Mouse (Mus musculus) liver, adult 2 months (tissue): Measurements from ENCODE around the gene Soga1. TPM values are rescaled to one million over a fixed set of nuclear protein-coding genes. Genes with fewer than 3 reads are reported as not detected.

Source experiments
- DNase-seq: peaks from one replicate; pipeline ENCODE4 v3.0.0-alpha.2; 2011; ENCODE audit warnings: low read depth, low spot score; ENCODE audit errors: extremely low read depth
- H3K27ac ChIP-seq: fragments of 200-500 bp; replicated peaks from 2 replicates; pipeline ENCODE4 v1.5.1; 2012; ENCODE audit warnings: low read depth, mild to moderate bottlenecking, control low read depth, inconsistent platforms, low read length; ENCODE audit not compliant: insufficient read depth
- H3K27me3 ChIP-seq: fragments of 200-500 bp; 2 replicates; pipeline ENCODE4 v1.6.1; 2012; ENCODE audit warnings: mild to moderate bottlenecking, moderate library complexity, low read length, inconsistent platforms; ENCODE audit not compliant: control insufficient read depth, insufficient read depth
- H3K36me3 ChIP-seq: fragments of 200-500 bp; 2 replicates; pipeline ENCODE4 v1.6.1; 2012; ENCODE audit warnings: low read length, inconsistent platforms; ENCODE audit not compliant: control insufficient read depth, insufficient read depth
- H3K4me1 ChIP-seq: fragments of 200-500 bp; 2 replicates; pipeline ENCODE4 v1.6.1; 2011; ENCODE audit warnings: low read length; ENCODE audit not compliant: control insufficient read depth, insufficient read depth
- H3K4me3 ChIP-seq: fragments of 200-500 bp; 2 replicates; pipeline ENCODE4 v1.5.1; 2011; ENCODE audit warnings: low read depth, mild to moderate bottlenecking, control low read depth, low read length, moderate library complexity; ENCODE audit not compliant: insufficient read depth
- H3K79me2 ChIP-seq: fragments of 200-500 bp; 2 replicates; pipeline ENCODE4 v1.6.1; 2012; ENCODE audit warnings: inconsistent platforms, mild to moderate bottlenecking, low read length, moderate library complexity; ENCODE audit not compliant: control insufficient read depth, insufficient read depth
- H3K9ac ChIP-seq: fragments of 200-500 bp; 2 replicates; pipeline ENCODE4 v1.6.1; 2012; ENCODE audit warnings: low read depth, mild to moderate bottlenecking, control low read depth, inconsistent platforms, low read length
- CTCF ChIP-seq: fragments of 200-500 bp; IDR thresholded peaks from 2 replicates; pipeline ENCODE4 v1.5.1; 2011; ENCODE audit warnings: low read depth, low read length, control low read depth
- POLR2A ChIP-seq: fragments of 200-500 bp; IDR thresholded peaks from 2 replicates; pipeline ENCODE4 v1.6.1; 2011; ENCODE audit warnings: low read length, control low read depth; ENCODE audit not compliant: insufficient read depth; ENCODE audit errors: extremely low read depth
- WGBS: fragments of 180-500 bp; shearing (Covaris S2); methylation state at CpG from one replicate; pipeline ENCODE4 v1.1.7; 2018; 5-methylcytosine and 5-hydroxymethylcytosine counted together
- polyA plus RNA-seq: library from polyadenylated mRNA; depleted of rRNA; stranded (reverse); fragments of >200 nt; gene quantifications from 2 replicates; pipeline ENCODE4 v1.2.3, GENCODE M21; 2012
- total RNA-seq: library from RNA; depleted of rRNA; stranded (reverse); fragments of >200 nt; gene quantifications from 2 replicates; pipeline ENCODE4 v1.2.3, GENCODE M21; 2014

Gene Soga1
- total and polyA plus RNA-seq, 2 experiments = 1.0 to 1.5 TPM

GRCm38 (mm10) chr2:157048395-157049181 lies 30.5 kb downstream of the Soga1 start:
- Histone ChIP-seq H3K27me3 (no peaks in the 10 kb centered on the region), H3K27ac (no peak overlapping the region), H3K4me1 (no peaks in the 10 kb centered on the region), H3K79me2 (no peaks in the 10 kb centered on the region), H3K4me3 (no peak overlapping the region), H3K36me3 (no peaks in the 10 kb centered on the region), H3K9ac (no peak overlapping the region)
- no peak for DNase-seq
- 87% methylated on average over 13 of the region's 13 CpGs for WGBS
- TF ChIP-seq CTCF (no peak), POLR2A (no peak)

GRCm38 (mm10) chr2:157046956-157047355 lies 32.1 kb downstream of the Soga1 start:
- 86% methylated on average over 5 of the region's 5 CpGs for WGBS

GRCm38 (mm10) chr2:157045932-157046331 lies 33.1 kb downstream of the Soga1 start:
- H3K27me3 ChIP-seq = no peaks in the 10 kb centered on the region
- H3K27ac ChIP-seq = no peak overlapping the region
- no peaks in the 10 kb centered on the region for H3K79me2 ChIP-seq
- TF ChIP-seq CTCF (no peak), POLR2A (no peak)
- H3K9ac ChIP-seq = no peak overlapping the region
- 97% methylated on average over 2 of the region's 2 CpGs for WGBS
- DNase-seq = no peak
- no peak overlapping the region for H3K4me3 ChIP-seq
- no peaks in the 10 kb centered on the region for H3K4me1 ChIP-seq
- no peaks in the 10 kb centered on the region for H3K36me3 ChIP-seq

More at GRCm38 (mm10) chr2:157046956-157047355, 32.1 kb downstream of the Soga1 start:
- Histone ChIP-seq H3K79me2 (no peaks in the 10 kb centered on the region), H3K4me3 (no peak overlapping the region), H3K27ac (no peak overlapping the region), H3K4me1 (no peaks in the 10 kb centered on the region), H3K9ac (no peak overlapping the region), H3K36me3 (no peaks in the 10 kb centered on the region), H3K27me3 (no peaks in the 10 kb centered on the region)
- DNase-seq = no peak
- TF ChIP-seq CTCF = no peak
- no peak for TF ChIP-seq POLR2A

GRCm38 (mm10) chr2:157043987-157044386 lies 35.1 kb downstream of the Soga1 start:
- Histone ChIP-seq H3K27me3 (no peaks in the 10 kb centered on the region), H3K27ac (no peak overlapping the region), H3K4me1 (no peaks in the 10 kb centered on the region), H3K36me3 (no peaks in the 10 kb centered on the region), H3K4me3 (no peak overlapping the region), H3K9ac (no peak overlapping the region), H3K79me2 (0 out of 2 replicates have a peak, but pooled peaks cover 3% of the 10 kb centered on the region)
- no peak for DNase-seq
- TF ChIP-seq CTCF (0 out of 2 replicates have a peak, but pooled peaks have one; percentile 17), POLR2A (no peak)

- WGBS = 91% methylated on average over 8 of the region's 8 CpGs
- no peaks in the 10 kb centered on the region for H3K4me1 ChIP-seq
- no peak overlapping the region for H3K4me3 ChIP-seq
- H3K79me2 ChIP-seq = 0 out of 2 replicates have a peak, but pooled peaks cover 3% of the 10 kb centered on the region
- no peaks in the 10 kb centered on the region for H3K36me3 ChIP-seq
- DNase-seq = no peak
- no peak overlapping the region for H3K27ac ChIP-seq
- no peaks in the 10 kb centered on the region for H3K27me3 ChIP-seq
- no peak for TF ChIP-seq POLR2A
- TF ChIP-seq CTCF = no peak
- H3K9ac ChIP-seq = no peak overlapping the region
These were observed 35.5 kb downstream of the Soga1 start for GRCm38 (mm10) chr2:157043556-157043955.

- no peak overlapping the region for H3K27ac ChIP-seq
- no peaks in the 10 kb centered on the region for H3K27me3 ChIP-seq
- no peaks in the 10 kb centered on the region for H3K36me3 ChIP-seq
- WGBS = 80% methylated on average over 7 of the region's 7 CpGs
- no peak overlapping the region for H3K4me3 ChIP-seq
- H3K9ac ChIP-seq = no peak overlapping the region
- TF ChIP-seq CTCF (no peak), POLR2A (no peak)
- 0 out of 2 replicates have a peak, but pooled peaks cover 3% of the 10 kb centered on the region for H3K79me2 ChIP-seq
- H3K4me1 ChIP-seq = no peaks in the 10 kb centered on the region
- DNase-seq = no peak
These were observed 37.6 kb downstream of the Soga1 start for GRCm38 (mm10) chr2:157041421-157041820.
